Mouse (Mus musculus): ENCODE measurements around the gene H2al3.

DNA sequence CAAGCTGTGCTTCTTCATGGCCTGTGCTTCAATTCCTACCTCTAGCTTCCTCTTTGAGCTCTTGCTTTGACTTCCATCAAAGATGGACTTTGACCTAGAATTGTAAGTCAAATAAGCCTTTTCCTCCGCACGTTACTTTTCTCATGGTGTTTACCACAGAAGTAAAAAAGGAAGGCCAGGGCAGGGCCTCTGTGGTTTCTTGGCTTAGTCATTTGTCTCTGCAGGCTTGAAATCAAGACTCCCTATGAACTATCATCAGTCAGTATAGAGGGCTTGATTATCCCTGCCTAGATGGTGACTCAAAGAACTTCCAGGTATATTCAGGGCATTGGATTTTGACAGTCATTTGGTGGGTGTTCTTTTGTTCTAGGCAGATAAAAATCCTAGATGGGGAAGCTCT is 26.0 kb downstream of the H2al3 start:
- TF ChIP-seq GATA1 (IDR thresholded peaks at IDR 0.05; ENCODE audit: low read length) (no peak), TAL1 (IDR thresholded peaks at IDR 0.05; ENCODE audit: low read length) (no peak)
